Mouse (Mus musculus) left cerebral cortex, postnatal 25 days (tissue): Measurements from ENCODE around the gene Bpnt1. TPM values are rescaled to one million over a fixed set of nuclear protein-coding genes. Genes with fewer than 3 reads are reported as not detected.
"Not testable (repeated sequence)": the region's sequence is repeated elsewhere in the genome, so short reads cannot be mapped to it uniquely, and the experiment has no call there.

Experiments
- DNase-seq, 2 experiments: peaks; one replicate each; pipeline ENCODE4 v3.0.0; 2022; ENCODE audit warnings: low spot score in 2 of 2, mixed read lengths in 1 of 2
- intact Hi-C: fragments of 180-260 bp; cut with DNase I; formaldehyde crosslinking; loops from one replicate; pipeline ENCODE4 v1.15.1; 2025
- total RNA-seq, 2 experiments: library from RNA; stranded (reverse); gene quantifications; 2 replicates each; pipeline ENCODE4 v1.2.3; 2021

The Bpnt1 gene
- total RNA-seq, result 10 to 100 TPM; 70.3 to 76.6 TPM

DNA sequence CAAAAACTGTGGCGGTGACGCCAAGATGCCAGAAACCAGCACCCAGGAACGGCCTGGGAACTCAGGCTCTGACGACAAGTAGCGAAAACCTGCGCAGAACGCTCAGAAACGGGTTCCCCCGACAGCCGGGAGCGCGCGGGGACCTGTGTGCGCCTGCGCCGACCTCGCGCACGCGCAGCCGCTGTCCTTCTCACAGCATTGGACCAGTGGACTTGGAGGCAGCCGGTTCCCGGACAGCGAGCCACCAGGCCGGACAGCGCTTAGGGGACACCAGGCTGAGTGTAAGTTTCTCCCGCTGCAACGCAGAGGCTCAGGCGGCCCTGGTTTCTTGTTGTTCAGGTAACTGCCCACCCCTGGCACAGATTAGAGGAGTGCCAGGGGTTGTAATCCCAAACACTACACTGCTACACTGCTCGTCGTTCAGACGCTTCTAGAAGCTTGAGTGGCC, at the start of gene Bpnt1:
Gene Bpnt1 (plus strand): TSS at position 167 of the 448 bp plus-strand sequence.
- peak; percentile 89 to 93 for DNase-seq
- intact Hi-C loops, result loop anchor here (2.0 kb wide), 1 partner anchor 31 kb away; the partner anchor contains the start of gene Eprs

- intact Hi-C loops, result no loop called here
- no peak for DNase-seq
These were observed 49.1 kb upstream of the Bpnt1 start for GRCm38 (mm10) chr1:185282846-185283245.

DNA sequence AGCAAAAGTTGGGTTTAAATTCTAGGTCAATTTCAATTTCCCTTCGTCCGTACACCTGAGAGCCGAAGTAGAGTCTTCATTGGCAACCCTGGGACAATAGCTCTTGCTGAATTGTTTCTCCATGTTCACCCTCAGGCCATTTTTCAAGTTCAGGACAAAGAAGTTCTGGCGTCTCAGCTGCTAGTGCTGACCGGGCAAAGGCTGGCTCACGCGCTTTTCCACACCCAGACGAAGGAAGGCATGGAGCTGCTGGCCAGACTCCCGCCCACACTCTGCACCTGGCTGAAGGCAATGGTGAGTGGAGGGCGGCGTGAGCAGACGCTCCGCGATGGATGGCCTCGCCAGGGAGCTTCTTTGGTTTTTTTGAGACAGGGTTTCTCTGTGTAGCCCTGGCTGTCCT, 48.7 kb upstream of the Bpnt1 start:
- DNase-seq, result no peak
- intact Hi-C loops, result no loop called here

DNA sequence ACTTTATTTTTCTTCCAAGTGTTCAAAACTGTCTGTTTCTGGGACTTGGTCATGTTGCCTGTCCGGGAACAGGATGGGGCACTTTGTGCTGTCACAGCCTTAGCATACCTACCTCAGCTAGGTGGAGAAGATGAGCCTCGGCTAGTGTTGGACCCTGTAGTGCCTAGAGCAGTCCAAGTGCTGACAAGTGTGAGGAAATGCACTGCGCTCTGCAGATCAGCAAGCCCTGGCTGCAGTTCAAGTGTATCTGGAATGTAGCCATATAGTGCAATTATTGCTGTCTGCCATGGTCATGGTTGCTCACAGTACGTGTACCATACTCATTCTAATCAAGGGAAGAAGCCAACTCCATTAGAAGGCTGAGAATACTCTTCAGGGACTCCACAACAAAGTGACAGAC, 47.2 kb upstream of the Bpnt1 start:
- intact Hi-C loops, result no loop called here
- DNase-seq, result peak in 1 of 2 experiments; percentile 33

- intact Hi-C loops, result no loop called here
- DNase-seq, result no peak
These were observed 46.8 kb upstream of the Bpnt1 start for GRCm38 (mm10) chr1:185285171-185285570.

GRCm38 (mm10) chr1:185287066-185287465, 44.9 kb upstream of the Bpnt1 start:
- intact Hi-C loops, result no loop called here
- no peak for DNase-seq

GRCm38 (mm10) chr1:185289231-185289630, 42.7 kb upstream of the Bpnt1 start:
- intact Hi-C loops, result no loop called here

DNA sequence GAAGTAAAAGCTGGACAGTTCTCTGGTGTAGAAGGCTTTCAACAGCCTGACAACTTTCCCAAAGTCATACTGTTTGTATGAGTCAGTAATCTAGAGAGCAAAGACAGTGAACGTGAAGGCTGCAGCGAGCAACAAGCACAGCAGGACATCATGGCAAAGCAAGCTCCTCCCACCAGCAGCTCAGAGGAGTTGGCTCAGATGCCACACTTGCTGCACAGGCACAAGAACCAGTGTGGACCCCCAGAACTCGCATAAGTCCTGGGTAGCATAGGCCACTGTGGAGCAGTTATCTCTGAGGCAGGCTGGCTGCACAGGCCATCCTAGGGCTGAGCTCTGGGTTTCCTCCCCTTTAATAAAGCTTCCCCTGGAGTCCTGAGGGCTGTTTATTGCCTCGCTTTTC, 40.6 kb upstream of the Bpnt1 start:
- intact Hi-C loops, result no loop called here
- no peak for DNase-seq

More at GRCm38 (mm10) chr1:185289231-185289630, 42.7 kb upstream of the Bpnt1 start:
- DNase-seq, result no peak

GRCm38 (mm10) chr1:185292646-185293360, 39.1 kb upstream of the Bpnt1 start:
- DNase-seq, result no peak
- intact Hi-C loops, result no loop called here

DNA sequence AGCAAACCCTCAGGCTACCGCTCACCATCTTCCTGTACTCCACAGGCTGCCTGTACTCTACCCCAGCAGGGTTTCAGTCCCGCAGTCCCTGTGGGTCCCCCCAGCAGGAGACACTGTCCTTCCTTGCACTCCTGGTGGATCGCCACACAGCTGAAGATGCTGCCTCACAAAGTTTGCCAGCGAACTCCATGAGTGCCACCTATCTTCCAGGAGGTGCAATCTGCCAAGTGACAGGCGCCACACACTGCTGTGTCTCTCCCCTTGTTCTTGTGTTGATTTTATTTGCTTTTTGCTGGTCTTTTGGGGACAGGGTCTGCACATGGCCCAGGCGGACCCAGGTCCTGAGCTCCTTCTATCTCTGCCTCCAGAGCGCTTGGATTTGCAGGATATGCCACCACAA, 35.1 kb upstream of the Bpnt1 start:
- DNase-seq, result no peak
- intact Hi-C loops, result no loop called here

- intact Hi-C loops, result no loop called here
- DNase-seq, result no peak
These were observed 33.5 kb upstream of the Bpnt1 start for GRCm38 (mm10) chr1:185298496-185298895.

DNA sequence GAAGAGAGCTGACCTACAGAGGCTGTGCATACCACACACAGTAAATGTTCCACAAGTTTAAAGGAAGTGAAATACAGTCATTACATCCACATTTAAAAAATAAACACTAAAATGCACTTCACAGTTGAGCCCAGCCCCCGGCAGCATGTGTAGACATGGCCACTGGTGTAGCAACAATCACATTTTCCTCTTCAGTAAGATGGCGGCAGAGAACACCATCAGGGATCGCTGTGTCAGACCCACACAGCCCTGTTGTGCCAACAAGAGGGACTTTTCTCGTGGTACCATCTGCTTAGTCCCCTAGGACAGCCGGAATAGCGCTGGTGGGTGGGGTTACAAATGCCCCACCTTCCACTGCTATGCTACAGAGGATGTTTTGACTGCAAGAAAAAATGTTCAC, 29.1 kb upstream of the Bpnt1 start:
- intact Hi-C loops, result no loop called here

GRCm38 (mm10) chr1:185306836-185307235, 25.1 kb upstream of the Bpnt1 start:
- no peak for DNase-seq
- intact Hi-C loops, result no loop called here

More for the DNA sequence above, 29.1 kb upstream of the Bpnt1 start:
- no peak for DNase-seq

GRCm38 (mm10) chr1:185307645-185308044, 24.3 kb upstream of the Bpnt1 start:
- DNase-seq, result no peak
- intact Hi-C loops, result no loop called here

- DNase-seq, result no peak
- intact Hi-C loops, result no loop called here
These were observed 23.6 kb upstream of the Bpnt1 start for GRCm38 (mm10) chr1:185308334-185308733.

- intact Hi-C loops, result no loop called here
- no peak for DNase-seq
These were observed 23.0 kb upstream of the Bpnt1 start for GRCm38 (mm10) chr1:185308908-185309307.

GRCm38 (mm10) chr1:185311949-185312348, 20.0 kb upstream of the Bpnt1 start:
- intact Hi-C loops, result no loop called here

GRCm38 (mm10) chr1:185314546-185314945, 17.4 kb upstream of the Bpnt1 start:
- intact Hi-C loops, result no loop called here
- no peak for DNase-seq

More at GRCm38 (mm10) chr1:185311949-185312348, 20.0 kb upstream of the Bpnt1 start:
- no peak for DNase-seq

- intact Hi-C loops, result no loop called here
- DNase-seq, result peak in 1 of 2 experiments; percentile 59
These were observed 15.9 kb upstream of the Bpnt1 start for GRCm38 (mm10) chr1:185315846-185316568.

- DNase-seq, intact Hi-C loops: not testable (repeated sequence)
These were observed 4.1 kb upstream of the Bpnt1 start for GRCm38 (mm10) chr1:185327754-185328345.
